Mouse (Mus musculus) naive thymus-derived CD4-positive, alpha-beta T cell, adult 2 months (primary cell): Measurements from ENCODE around the gene Ryr2.

ENCODE experiments used
- DNase-seq: peaks from one replicate; pipeline ENCODE4 v3.0.0-alpha.2; 2011; ENCODE audit warnings: low read depth

Gene Ryr2

DNA sequence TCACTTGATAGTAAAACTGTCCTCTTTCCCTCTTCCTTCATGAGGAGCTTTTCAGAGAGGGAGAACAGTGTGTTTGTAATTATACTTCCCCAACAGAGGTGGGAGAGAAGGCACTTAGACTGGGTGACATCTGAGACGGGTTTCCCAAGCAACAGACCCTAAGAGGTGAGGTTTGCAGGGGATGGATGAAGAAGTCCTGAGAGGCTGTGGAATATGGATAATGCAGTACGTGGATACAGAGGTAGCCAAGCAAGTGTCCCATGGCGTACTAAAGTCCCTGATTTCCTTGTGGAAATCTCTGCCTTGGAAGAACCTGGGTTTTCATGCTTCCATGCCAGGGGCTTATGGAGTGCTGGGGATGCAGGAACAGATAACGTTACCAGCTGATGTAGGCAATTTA is 69.5 kb downstream of the Ryr2 start:
- no peak for DNase-seq

DNA sequence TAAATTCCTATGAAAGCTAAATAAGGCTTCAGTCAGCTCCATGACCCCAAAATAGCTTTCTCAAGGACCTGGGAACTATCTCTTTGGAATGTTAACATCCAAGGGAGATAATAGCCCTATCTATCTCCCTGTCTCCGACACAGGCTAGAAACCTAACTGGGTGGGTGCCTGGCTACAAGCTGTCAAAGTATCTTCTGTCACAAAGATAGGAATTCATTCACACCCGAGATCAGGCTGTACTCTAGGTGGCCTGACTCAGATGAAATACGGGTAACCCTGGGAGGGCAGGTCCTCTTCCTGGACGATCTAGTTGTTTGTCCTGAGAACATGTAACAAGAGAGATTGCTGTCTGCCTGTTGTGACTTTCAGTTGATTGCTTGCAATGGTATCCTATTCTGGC is 69.9 kb downstream of the Ryr2 start:
- no peak for DNase-seq

DNA sequence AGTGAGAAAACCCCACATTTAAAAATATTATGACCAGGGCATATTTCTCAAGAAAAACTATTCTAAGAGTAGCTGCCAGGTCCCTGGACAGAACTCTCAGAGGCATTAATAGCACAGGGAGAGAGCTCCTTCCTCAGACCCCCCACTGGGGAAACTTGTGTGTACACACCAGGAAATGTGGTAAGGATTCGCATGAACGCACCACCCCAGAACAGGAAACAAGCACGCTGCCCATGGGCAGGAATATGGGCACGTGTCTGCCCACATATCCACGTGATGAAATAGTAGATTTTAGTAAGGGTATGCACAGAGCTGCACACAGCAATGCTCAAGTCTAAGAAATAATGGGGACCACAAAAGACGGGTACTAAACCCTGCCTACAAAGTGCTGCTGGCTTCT is 72.8 kb downstream of the Ryr2 start:
- no peak for DNase-seq

DNA sequence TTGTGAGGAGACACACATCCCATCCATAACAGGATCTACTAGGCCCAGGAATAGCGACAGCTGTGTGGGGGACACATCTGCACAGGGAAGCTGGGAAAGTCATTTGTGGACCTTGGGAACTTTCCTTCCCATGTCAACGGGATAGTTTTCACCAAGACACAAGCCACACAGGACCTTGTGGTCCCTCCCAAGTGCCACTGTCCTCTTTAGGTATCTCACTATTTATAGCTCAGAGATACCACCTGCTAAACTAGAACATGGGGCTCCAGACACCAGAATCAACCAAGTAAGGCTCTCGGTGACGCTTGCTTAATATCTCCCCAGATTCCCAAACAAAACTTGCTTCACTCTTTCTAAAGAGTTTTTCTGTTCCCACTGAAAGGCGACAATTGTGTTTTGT is 73.5 kb downstream of the Ryr2 start:
- no peak for DNase-seq

DNA sequence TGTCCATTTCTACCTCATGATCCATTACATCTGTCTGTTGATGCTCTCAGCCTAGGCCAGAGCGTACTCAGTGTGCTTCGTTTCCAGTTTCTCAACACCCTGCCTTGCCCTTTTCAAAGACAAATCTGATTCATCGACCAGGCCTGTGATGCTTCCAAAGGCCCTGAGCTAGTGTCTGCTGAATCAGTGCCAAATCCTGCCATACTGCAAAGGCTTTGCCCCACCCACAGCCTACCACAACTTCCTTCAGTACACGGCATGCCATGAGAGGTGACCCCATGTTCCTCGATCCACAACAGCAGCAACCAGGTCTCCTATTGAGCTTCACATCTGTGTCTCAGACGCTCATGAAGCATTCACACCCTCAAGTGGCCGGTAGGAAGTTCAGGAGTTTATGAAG is 76.9 kb downstream of the Ryr2 start:
- no peak for DNase-seq

DNA sequence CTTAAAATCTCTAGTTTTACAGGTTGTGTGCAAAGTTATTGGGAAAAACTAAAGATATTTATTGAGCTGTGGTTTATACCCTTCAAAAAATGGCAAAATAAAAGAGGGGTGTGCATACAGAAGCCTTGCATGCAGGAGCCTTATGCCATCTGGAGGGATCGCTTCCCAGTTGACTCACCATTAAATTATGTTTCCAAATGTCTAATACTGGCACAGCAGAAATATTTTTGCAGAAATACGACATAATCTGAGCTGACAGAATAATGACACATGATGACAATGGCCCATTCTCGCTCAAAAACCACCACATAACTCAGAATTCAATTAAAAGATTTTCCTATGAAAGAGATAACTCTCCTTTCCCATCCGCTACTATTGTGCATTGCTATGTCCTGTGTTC is 77.4 kb downstream of the Ryr2 start:
- DNase-seq, result no peak

DNA sequence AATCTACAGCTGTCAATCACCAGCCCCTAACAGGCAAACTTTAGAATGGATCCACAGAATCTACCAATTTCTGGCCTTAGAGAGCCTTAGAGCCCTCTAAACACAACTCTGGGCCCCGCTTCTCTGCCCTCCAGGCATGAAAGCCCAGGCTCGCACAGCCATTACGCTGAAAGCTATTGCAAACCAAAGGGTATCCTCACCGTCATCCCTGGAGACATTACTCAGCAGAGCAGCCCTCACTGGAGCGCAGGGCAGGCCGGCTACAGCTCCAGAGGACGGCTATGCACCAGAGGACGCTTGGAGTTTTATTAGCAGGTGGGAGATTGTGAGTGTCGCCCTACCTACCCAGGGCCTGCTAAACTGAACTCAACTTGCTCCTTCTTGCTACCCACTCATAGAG is 88.7 kb downstream of the Ryr2 start:
- DNase-seq, result no peak

DNA sequence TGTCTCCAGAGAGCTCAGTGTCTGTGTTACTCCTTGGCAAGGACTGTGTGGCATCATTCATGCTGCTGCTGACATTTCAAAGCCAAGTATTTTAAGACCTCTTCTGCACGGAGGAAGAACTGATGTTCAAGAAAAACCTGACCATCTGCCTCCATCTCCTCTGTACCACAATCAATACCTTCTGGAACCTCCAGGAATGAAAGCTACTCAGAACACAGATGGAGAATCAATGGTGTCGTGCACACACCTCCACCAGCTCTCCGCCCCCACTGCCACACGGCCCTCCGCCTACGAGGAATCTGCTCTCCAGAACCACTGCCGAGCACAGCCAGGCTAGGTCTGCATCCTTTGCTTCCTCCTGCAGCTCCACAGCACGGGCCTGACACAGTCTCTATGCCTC is 92.8 kb downstream of the Ryr2 start:
- no peak for DNase-seq

DNA sequence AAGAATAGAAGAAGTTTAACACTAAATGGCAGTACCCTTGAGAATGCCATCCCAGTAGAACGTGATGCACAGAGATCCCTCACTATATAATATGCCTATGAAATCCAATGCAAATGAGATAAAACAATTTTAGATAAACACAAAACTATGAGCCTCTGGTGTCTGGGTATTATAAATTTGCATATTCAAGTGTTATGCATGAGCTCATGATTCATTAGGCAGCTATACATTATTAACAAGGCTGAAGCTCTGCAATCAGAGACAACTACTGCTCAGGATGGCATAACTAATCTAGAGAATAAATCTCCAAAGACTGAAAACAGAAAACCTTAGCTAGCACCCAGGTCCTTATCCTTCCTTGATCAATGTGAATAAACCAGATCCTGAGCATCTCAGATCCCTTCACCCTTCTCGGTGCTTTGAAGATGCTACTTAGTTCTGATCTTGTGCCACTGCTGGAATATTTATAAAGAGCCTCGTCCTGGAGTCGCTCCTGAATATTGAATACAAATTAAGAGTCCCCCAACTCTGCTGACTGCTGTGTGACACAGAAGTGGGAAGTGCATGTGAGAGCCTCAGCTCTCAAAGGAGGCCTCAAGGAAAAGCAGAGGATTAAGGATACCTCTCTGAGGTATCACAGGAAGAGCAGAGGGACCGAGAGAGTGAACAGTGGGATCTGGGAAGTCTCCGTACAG is 97.6 kb downstream of the Ryr2 start:
- DNase-seq, result no peak

DNA sequence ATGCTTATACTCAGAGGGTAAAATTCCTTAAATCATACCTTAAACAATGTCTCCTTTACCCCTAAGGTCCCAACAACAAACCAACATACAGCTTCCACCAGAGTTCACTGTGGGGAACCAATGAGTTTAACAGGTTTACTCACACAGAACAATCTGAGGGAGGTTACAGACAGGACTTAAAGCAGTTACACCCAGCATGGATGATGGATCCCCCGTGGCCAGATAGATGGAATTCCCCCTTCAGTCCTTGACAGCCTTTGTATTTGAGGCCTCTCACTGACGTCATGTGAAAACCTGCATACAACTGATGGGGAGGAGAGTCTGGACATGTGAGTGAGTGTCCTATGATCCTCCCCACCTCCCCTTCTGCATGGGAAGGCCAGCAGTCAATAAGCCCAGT is 99.2 kb downstream of the Ryr2 start:
- no peak for DNase-seq

DNA sequence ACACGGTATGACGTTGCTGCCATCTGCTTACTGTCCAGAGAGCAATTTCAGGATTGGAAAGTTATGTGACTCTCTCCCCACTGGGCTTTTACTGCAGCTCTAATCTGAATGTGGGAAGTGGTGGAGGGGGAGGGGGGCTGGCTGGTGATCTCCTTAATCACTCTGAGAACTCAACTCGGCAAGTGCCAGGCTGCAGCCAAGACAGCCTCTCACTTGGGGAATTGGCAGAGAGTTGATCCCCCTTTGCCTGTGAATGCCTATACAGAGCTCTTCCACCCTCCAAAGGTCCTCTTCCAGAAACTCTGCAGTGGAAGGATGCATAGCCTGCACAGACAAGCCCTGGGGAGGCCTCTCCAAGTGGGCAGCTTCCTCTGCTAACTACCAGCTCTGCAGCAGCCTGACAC is 104.9 kb downstream of the Ryr2 start:
- no peak for DNase-seq

DNA sequence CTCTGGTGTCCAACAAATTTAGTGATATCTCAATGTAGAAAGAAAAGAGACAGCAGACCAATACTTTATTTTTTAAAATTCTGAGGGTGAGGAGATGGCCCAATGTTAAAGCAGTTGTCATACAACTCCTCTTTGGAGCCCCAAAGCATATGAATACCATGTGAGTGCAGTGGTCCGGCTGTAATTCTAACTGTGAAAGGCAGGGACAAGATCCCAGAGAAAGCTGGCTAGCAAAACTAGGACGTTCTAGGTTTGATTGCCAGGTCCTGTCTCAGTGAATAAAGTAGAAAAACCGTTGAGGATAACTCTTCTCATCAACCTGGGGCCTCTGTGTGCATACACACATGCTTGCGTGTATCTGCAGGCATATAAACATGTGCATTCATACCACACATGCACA is 106.9 kb downstream of the Ryr2 start:
- no peak for DNase-seq

DNA sequence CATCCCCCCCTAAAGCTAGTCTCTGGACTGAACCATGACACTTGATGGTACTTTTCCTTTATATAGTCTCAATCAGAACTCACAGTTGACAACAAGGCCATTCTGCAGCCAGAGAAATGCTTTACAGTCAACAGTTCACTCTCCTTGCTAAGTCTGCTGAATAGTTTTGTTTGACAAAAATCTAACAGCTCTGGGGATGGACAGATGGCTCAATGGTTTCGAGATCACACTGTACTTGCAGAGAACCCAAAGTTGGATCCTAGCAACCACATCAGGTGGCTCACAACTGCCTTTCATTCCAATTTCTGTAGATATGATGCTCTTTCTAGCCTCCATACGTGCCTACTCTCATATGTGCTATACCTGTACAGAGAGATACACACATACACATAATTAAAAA is 109.4 kb downstream of the Ryr2 start:
- no peak for DNase-seq

DNA sequence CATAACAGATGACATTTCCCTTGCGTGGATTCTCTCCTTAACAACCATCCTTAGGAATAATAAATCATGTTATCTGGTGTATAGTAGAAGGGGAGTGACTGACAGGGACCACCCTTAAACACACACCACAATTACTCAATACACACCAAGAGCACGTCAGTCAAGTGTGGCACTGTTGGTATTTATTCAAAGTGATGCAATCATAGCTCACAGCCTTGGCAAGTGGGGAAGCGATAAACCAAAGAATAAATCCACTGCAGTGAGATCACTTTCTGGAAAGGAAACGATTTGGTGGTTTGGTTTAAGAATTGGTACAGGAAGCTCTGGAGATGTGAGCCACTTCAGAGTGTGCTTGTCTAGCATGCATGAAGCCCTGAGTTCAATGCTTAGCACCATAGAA is 119.2 kb downstream of the Ryr2 start:
- DNase-seq, result no peak

DNA sequence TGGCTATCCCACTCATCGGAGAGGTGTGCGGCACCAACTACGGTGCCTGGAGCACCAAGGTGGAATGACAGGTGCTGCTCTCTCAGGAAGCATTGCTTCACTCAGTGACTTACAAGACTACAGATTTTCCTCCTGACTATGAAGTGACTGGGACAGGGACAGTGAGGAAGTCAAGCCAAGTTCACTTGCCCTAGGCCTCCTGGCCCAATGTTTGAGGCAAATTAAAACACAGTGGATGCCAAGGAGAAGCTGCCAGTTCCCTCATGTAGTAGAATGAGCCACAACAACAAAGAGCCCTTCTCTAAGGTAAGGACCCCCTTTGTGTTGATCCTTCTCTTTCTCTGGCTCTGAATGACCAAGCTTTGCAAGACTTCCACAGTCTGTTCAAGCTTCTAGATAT is 121.7 kb downstream of the Ryr2 start:
- DNase-seq, result no peak

DNA sequence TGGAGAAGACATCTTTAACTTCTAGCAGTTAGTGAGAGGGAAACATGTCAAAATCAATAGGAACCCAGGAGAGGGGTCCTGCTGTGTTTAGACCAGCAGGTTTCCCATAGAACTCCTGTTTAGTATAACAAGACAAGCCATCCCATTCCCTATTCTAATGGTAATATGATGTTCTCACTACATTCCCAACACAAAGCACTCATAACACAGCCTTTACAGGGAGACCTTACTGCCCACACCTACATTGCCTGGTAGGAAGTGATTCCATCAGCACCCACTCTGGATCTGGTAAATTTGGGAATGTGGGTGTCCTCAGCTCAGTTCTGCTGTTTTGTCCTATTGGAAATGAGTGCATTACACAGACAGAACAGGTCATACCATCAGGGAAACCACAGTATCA is 127.7 kb downstream of the Ryr2 start:
- DNase-seq, result no peak

DNA sequence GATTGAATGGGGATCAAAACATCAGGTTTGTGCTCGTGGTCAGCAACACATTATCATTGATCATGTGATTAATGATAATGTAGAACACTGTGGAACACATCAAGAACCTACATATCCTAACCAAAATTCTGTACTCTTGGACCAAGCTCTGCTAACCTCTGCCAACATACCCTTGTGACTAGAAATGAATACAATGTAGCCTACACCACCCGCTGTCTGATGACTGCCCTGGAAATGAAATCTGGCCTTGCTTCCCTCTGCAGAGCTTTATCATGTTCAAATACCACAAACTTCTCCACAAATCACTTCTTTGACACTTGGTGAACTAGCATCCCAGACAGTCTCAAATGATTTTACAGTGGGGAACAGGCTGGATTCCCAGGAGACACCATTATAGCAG is 128.4 kb downstream of the Ryr2 start:
- no peak for DNase-seq

DNA sequence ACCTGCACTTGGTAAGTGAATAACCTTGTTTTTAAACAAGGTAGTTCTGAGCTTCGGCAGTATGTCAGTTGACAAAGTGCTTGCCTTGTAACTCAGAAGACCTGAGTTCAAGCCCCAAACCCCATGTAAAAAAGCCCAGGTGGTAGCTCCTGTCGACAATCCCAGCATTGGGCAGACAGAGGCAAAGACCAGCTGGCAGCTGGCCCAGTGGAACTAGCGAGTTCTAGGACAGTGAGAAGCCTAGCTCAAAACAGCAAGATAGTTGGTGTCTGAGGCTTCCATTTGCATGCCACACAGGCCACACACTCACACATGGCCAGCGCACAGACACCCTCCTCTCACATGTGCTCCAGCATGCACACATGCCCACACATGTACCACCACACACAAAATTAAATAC is 129.1 kb downstream of the Ryr2 start:
- no peak for DNase-seq

DNA sequence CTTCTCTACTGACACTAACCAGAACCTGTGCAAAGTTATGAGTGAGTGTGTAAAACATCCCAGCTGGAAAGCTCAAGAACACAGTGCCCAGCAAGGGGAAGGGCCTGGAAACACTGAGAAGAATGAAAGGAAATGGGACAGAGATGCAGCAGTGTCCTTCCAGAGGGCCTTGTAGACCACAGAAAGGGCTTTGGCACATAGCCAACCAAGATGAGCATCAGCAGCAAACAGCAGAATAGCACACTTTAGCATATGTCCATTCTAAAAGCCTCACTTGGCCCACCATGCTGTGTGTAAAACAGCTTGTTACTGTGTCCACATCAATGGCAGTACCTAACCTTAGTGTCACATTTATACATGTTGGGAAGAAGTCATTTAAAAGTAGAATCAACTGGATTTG is 142.4 kb downstream of the Ryr2 start:
- DNase-seq, result no peak

DNA sequence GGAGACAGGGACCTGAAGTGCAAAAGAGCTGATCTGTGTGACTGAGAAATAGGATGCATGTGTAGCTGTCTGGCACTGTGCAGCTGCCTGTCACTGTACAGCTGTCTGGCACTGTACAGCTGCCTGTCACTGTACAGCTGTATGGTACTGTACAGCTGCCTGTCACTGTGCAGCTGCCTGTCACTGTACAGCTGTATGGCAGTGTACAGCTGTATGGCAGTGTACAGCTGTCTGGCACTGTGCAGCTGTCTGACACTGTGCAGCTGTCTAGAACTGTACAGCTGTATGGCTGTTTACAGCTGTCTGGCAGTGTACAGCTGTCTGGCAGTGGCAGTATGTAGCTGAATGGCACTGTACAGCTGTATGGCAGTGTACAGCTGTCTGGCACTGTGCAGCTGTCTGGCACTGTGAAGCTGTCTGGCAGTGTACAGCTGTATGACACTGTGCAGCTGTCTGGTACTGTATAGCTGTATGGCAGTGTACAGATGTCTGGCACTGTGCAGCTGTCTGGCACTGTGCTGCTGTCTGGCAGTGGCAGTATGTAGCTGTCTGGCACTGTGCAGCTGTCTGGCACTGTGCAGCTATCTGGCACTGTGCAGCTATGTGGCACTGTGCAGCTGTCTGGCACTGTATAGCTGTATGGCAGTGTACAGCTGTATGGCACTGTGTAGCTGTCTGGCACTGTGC is 147.1 kb downstream of the Ryr2 start:
- DNase-seq, result peak; percentile 25

DNA sequence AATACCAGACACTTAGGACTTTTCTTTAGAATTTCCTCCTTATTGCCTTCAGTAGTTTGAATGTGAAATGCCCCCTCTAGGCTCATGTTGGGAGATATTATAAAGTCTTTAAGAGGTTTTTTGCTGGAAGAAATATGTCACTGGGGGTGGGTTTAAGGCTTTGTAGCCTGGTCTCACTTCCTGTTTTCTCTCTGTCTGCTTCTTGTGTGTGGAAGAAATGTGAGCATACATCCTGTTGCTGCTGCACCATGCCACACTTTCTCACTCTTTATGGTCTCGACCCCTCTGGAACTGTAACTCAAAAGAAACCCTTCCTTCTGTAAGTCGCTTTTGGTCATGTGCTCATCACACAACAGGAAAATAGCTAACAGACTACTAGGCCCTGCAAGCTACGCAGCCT is 147.9 kb downstream of the Ryr2 start:
- DNase-seq, result peak; percentile 52

DNA sequence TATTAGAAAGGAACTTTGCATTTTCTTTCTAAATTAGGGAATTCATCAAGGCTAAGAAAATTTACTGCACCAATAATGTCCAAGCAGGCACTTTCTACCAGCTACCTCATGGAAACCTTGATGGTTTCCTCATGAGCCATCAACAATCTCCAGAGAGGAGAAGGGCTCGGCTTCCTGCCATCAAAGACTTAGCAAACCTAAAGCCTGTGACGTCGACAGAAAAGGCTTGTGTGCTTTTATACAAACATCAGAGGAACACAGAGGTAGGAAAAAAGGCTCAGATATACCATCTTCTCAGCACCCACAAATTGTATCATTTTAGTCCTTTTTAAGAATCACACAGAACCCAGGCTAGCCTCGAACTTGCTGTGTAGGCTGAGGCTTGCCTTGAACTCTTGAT is 148.5 kb downstream of the Ryr2 start:
- peak; percentile 75 for DNase-seq

DNA sequence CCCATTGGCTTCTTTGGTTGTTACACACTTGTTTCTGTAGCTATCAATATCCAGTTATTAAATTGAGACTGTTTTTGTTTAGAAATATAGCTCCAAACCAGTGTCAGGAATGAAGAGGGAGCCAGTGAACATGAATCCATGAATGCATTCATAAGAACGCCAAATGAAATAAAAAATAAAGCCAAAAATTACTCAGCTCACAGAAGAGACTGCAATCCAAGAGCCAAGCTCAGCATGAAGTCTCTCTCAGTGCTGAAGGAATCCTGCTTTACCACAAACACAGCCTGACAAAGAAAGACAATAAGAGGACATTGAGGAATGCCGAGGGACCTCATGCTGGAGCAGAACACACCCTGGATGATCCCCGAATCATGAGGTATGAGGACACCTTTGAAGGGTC is 154.8 kb downstream of the Ryr2 start:
- DNase-seq, result no peak

DNA sequence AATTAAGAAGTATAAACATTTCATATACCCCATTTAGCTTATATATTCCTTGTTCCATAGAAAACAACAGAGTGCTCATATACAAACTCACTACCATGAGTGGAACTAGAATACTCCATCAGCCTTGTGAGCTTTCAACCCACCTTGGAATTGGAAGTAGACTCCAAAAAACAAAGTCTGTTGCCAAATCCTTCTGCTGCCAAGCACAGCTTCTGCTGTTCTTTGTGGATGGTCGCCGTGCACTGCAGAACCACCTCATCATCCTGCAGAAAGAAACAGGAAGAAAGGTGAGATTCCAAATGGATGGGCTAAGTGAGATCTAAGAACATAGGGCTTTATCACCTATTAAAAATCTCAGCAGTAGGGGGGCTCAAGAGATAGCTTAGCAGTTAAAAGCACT is 161.0 kb downstream of the Ryr2 start:
- no peak for DNase-seq
